ENCODE assay signal across 17 mouse cellular contexts in the genomic region with DNA sequence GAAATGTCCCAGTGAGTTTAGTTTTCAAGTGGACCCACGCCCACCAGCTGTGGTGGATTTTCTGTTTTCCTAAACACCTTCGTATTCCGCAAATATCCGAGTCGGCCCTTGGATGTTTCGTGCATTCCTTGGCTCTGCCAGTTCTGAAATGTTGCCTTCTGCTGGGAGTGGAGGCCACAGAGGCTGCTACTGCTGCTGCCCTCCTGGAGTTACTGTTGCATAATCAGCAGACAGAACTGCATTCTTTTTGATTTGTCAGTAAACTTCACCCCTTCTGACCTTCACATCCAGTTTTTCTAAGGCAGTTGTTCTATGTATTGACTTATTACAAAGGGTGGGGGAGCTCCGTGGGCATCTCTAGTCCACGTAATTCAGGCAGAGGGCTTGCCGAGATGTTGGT.
A peak's percentile ranks its signal among the peaks of the same experiment; 100 is the strongest.
DNase-seq lines count a peak whose midpoint lies in the region; ATAC-seq and TF ChIP-seq lines count a peak whose summit lies in the region.
"Had no signal": no experiment of that assay in that cellular context is flagged by ENCODE, and none has a peak within 500 bp of the region (broad histone marks: within the 10 kb centered on the region; RNA-seq: fewer than 3 reads in every experiment).

No protein-coding gene starts in this region.

- H3K9me3 ChIP-seq in stomach, embryonic 16.5 days (replicated peaks; ENCODE audit: control insufficient read depth, low read length) = no peaks in the 10 kb centered on the region
- no peaks in the 10 kb centered on the region for H3K9me3 ChIP-seq in stomach, postnatal 0 days (ENCODE audit: control insufficient read depth, low read length)
- H3K9me3 ChIP-seq in limb, embryonic 15.5 days = no peaks in the 10 kb centered on the region
- H3K9me3 ChIP-seq: heart, embryonic 12.5 days; midbrain, embryonic 15.5 days had no signal

- TF ChIP-seq POLR2A in lung, adult 2 months (IDR thresholded peaks at IDR 0.05; ENCODE audit: borderline replicate concordance, extremely low read depth, low read depth, low read length) = 0 out of 2 replicates have a peak, but pooled peaks have one; percentile 15

- no peaks in the 10 kb centered on the region for H3K27me3 ChIP-seq in stomach, embryonic 16.5 days (ENCODE audit: control insufficient read depth, insufficient read depth, low read length)
- H3K27me3 ChIP-seq in stomach, postnatal 0 days (ENCODE audit: control insufficient read depth, insufficient read depth, low read length) = no peaks in the 10 kb centered on the region
- no peaks in the 10 kb centered on the region for H3K27me3 ChIP-seq in limb, embryonic 15.5 days
- H3K27me3 ChIP-seq: CH12.LX; heart, embryonic 12.5 days; midbrain, embryonic 15.5 days had no signal

- H3K27ac ChIP-seq in stomach, embryonic 16.5 days (ENCODE audit: low read length) = peak overlapping the region; percentile 9; the same call in 1 of the 2 replicates
- no peak overlapping the region for H3K27ac ChIP-seq in stomach, postnatal 0 days (replicated peaks)
- H3K27ac ChIP-seq in limb, embryonic 15.5 days = peak overlapping the region; percentile 27; the same call in 1 of the 2 replicates
- H3K27ac ChIP-seq: midbrain, embryonic 15.5 days had no signal

- no peak overlapping the region for H3K4me3 ChIP-seq in stomach, embryonic 16.5 days (replicated peaks; ENCODE audit: low read length)
- no peak overlapping the region for H3K4me3 ChIP-seq in stomach, postnatal 0 days (ENCODE audit: low read depth, low read length)
- H3K4me3 ChIP-seq in limb, embryonic 15.5 days = no peak overlapping the region
- H3K4me3 ChIP-seq in lung, adult 2 months (replicated peaks; ENCODE audit: extremely low read depth, low read depth, low read length) = no peak overlapping the region
- H3K4me3 ChIP-seq: heart, embryonic 12.5 days; midbrain, embryonic 15.5 days had no signal

- no peak for ATAC-seq in stomach, embryonic 16.5 days (ENCODE audit: insufficient read depth, low FRiP score)
- ATAC-seq in stomach, postnatal 0 days (ENCODE audit: low FRiP score, low TSS enrichment) = no peak
- ATAC-seq in limb, embryonic 15.5 days (ENCODE audit: insufficient number of reproducible peaks, low FRiP score, low TSS enrichment, low read depth) = no peak
- ATAC-seq: activated CD4-positive, CD25-positive, alpha-beta regulatory T cell, adult 4 months; midbrain, embryonic 15.5 days had no signal

- WGBS in stomach, embryonic 16.5 days = 65% methylated on average over 9 of the region's 9 CpGs
- WGBS in stomach, postnatal 0 days = 68% methylated on average over 9 of the region's 9 CpGs
- WGBS in limb, embryonic 15.5 days = 65% methylated on average over 9 of the region's 9 CpGs
- WGBS in lung, adult 2 months = 63% methylated on average over 9 of the region's 9 CpGs

- H3K9ac ChIP-seq in stomach, embryonic 16.5 days (ENCODE audit: low read length) = no peak overlapping the region
- H3K9ac ChIP-seq in stomach, postnatal 0 days (ENCODE audit: low read length) = no peak overlapping the region
- H3K9ac ChIP-seq in limb, embryonic 15.5 days = no peak overlapping the region
- H3K9ac ChIP-seq: heart, embryonic 12.5 days; midbrain, embryonic 15.5 days had no signal

- H3K4me1 ChIP-seq in stomach, embryonic 16.5 days (ENCODE audit: control insufficient read depth, insufficient read depth, low read length) = peaks cover 16% of the 10 kb centered on the region
- no peaks in the 10 kb centered on the region for H3K4me1 ChIP-seq in stomach, postnatal 0 days (replicated peaks; ENCODE audit: control insufficient read depth, insufficient read depth)
- 0 out of 2 replicates have a peak, but pooled peaks cover 13% of the 10 kb centered on the region for H3K4me1 ChIP-seq in limb, embryonic 15.5 days
- H3K4me1 ChIP-seq in lung, adult 2 months (ENCODE audit: control insufficient read depth, insufficient read depth, low read length) = no peaks in the 10 kb centered on the region; the same call in 1 of the 2 replicates
- H3K4me1 ChIP-seq: midbrain, embryonic 15.5 days had no signal

- H3K36me3 ChIP-seq in stomach, embryonic 16.5 days (ENCODE audit: control insufficient read depth, insufficient read depth, low read length) = no peaks in the 10 kb centered on the region
- no peaks in the 10 kb centered on the region for H3K36me3 ChIP-seq in stomach, postnatal 0 days (ENCODE audit: control insufficient read depth, insufficient read depth, low read length)
- no peaks in the 10 kb centered on the region for H3K36me3 ChIP-seq in limb, embryonic 15.5 days
- H3K36me3 ChIP-seq: heart, embryonic 12.5 days; midbrain, embryonic 15.5 days had no signal

- no peak for TF ChIP-seq EP300 in stomach, postnatal 0 days (optimal IDR thresholded peaks at IDR 0.05)

- no peak overlapping the region for H3K4me2 ChIP-seq in stomach, embryonic 16.5 days (ENCODE audit: low read depth, low read length)
- no peak overlapping the region for H3K4me2 ChIP-seq in stomach, postnatal 0 days (replicated peaks; ENCODE audit: low read depth)
- no peak overlapping the region for H3K4me2 ChIP-seq in limb, embryonic 15.5 days
- H3K4me2 ChIP-seq: midbrain, embryonic 15.5 days had no signal

- DNase-seq in stomach, postnatal 0 days (ENCODE audit: low spot score) = no peak
- DNase-seq in lung, adult 2 months = no peak
- DNase-seq in cerebellum, adult 8-10 months = no peak
- DNase-seq in ovary, adult 18-20 months (ENCODE audit: low spot score) = no peak
- DNase-seq in B cell, adult 2 months = no peak
- DNase-seq: cerebellum, postnatal 25 days; gastrocnemius, postnatal 36 days; layer of hippocampus, postnatal 36 days; left cerebral cortex, postnatal 4 days; right cerebral cortex, postnatal 14 days; thymus, adult 18-20 months had no signal

- no peak for TF ChIP-seq CTCF in stomach, postnatal 0 days (IDR thresholded peaks at IDR 0.05; ENCODE audit: low read depth)
- TF ChIP-seq CTCF in lung, adult 2 months (IDR thresholded peaks at IDR 0.05; ENCODE audit: insufficient read depth, low read length) = no peak
